Mouse (Mus musculus) stomach, embryonic 14.5 days (tissue): Measurements from ENCODE around the gene Angel1. TPM values are rescaled to one million over a fixed set of nuclear protein-coding genes. Genes with fewer than 3 reads are reported as not detected.

Source experiments
- ATAC-seq: fragments of 200-750 bp; cut with Nextera tagmentation; 2 replicates; pipeline ENCODE4 v1.8.0; 2017; ENCODE audit warnings: low read depth, moderate TSS enrichment; ENCODE audit not compliant: insufficient number of reproducible peaks, insufficient read depth, low FRiP score
- H3K27ac ChIP-seq: fragments of 300-500 bp; sonication (generic); 2 replicates; pipeline ENCODE4 v1.5.1; 2014; ENCODE audit warnings: mild to moderate bottlenecking, low read length, moderate library complexity, mixed read lengths
- H3K27me3 ChIP-seq: fragments of 300-500 bp; sonication (generic); 2 replicates; pipeline ENCODE4 v1.6.1; 2014; ENCODE audit warnings: low read length, control low read depth, mixed read lengths; ENCODE audit not compliant: control insufficient read depth, insufficient read depth
- H3K36me3 ChIP-seq: fragments of 300-500 bp; sonication (generic); 2 replicates; pipeline ENCODE4 v1.6.1; 2014; ENCODE audit warnings: mild to moderate bottlenecking, control low read depth, low read length, moderate library complexity, mixed read lengths; ENCODE audit not compliant: control insufficient read depth, insufficient read depth
- H3K4me1 ChIP-seq: fragments of 300-500 bp; sonication (generic); 2 replicates; pipeline ENCODE4 v1.6.1; 2014; ENCODE audit warnings: low read length, control low read depth, mixed read lengths; ENCODE audit not compliant: control insufficient read depth, insufficient read depth
- H3K4me2 ChIP-seq: fragments of 300-500 bp; sonication (generic); replicated peaks from 2 replicates; pipeline ENCODE4 v1.6.1; 2014; ENCODE audit warnings: low read depth, low read length, control low read depth
- H3K4me3 ChIP-seq: fragments of 300-500 bp; sonication (generic); 2 replicates; pipeline ENCODE4 v1.5.1; 2014; ENCODE audit warnings: low read depth, low read length, control low read depth
- H3K9ac ChIP-seq: fragments of 300-500 bp; sonication (generic); replicated peaks from 2 replicates; pipeline ENCODE4 v1.6.1; 2014; ENCODE audit warnings: low read depth, mild to moderate bottlenecking, control low read depth, low read length, moderate library complexity, mixed read lengths
- H3K9me3 ChIP-seq: fragments of 300-500 bp; sonication (generic); 2 replicates; pipeline ENCODE4 v1.6.1; 2016; ENCODE audit warnings: low read depth, low read length, control low read depth; ENCODE audit not compliant: control insufficient read depth
- WGBS: fragments of 180-500 bp; shearing (Covaris S2); extraction: QIAGEN DNeasy Blood & Tissue Kit; methylation state at CpG from one replicate; pipeline ENCODE4 v1.1.7; 2014; 5-methylcytosine and 5-hydroxymethylcytosine counted together
- polyA plus RNA-seq: library from polyadenylated mRNA; unstranded; fragments of >200 nt; fragmentation: Nextera tagmentation; extraction: Ambion mirVana; gene quantifications from 2 replicates; pipeline ENCODE4 v1.2.1, GENCODE M21; 2014

Gene Angel1
- polyA plus RNA-seq, 1 experiment from 2014 or later: 8.7 TPM

DNA sequence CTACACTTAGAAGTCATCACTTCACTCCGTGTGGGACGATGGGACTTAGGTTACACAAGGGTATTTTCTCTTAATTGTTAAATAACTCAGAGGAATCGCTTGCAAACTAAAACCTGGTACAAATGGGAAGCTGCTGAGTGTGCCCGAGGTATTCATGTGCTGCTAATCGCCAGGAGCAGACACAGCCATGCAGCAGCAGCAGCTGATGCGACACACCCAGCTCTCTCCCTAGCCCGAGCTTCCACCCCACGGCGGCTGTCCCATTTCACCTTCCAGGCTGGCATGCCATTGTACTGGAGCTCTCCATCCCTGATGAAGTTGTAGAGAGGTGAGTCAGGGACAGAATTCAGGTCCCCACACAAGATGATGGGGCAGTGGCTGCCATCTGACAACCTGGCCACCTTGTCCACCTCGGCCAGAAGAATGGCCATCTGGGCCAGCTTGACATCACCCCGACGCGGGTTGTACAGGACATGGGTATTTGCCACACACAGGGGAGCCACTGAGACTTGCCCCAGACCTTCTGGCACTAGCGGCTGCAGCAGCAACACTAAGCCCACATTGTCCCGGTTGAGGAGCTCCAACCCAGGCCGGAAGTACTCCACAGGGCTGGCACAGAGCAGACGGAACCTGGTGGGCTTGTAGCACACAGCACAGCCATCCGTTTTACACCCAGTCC, 6.2 kb downstream of the Angel1 start:
- no peak overlapping the region for H3K27ac ChIP-seq
- peaks cover 2% of the 10 kb centered on the region; the same call in 1 of the 2 replicates for H3K4me1 ChIP-seq
- no peak overlapping the region for H3K9ac ChIP-seq
- no peak overlapping the region for H3K4me2 ChIP-seq
- no peak for ATAC-seq
- 83% methylated on average over 18 of the region's 18 CpGs for WGBS
- H3K36me3 ChIP-seq: no peaks in the 10 kb centered on the region; the same call in 1 of the 2 replicates
- H3K9me3 ChIP-seq: no peaks in the 10 kb centered on the region
- no peak overlapping the region for H3K4me3 ChIP-seq
- H3K27me3 ChIP-seq: no peaks in the 10 kb centered on the region

DNA sequence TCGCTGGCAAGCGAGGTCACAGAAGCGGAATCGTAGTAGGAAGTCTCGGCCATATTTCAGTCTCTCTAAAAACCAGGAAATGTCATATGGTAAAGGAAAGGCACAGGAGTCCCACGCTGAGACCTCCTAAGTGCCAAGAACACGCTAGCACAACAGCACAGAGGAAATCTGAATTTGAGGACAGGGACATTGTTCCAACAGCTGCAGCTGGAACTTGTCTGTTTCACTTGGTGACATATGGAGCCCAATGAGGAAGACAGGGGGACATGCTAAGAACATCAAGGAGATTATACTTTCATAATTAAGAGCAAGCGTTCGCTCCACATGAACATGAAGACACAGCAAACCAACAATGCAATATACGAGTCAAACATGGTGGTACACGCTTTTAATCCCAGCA, 9.3 kb downstream of the Angel1 start:
- H3K27me3 ChIP-seq: no peaks in the 10 kb centered on the region
- WGBS: 88% methylated on average over 11 of the region's 11 CpGs
- H3K4me3 ChIP-seq: no peak overlapping the region
- H3K4me2 ChIP-seq: no peak overlapping the region
- no peaks in the 10 kb centered on the region for H3K36me3 ChIP-seq
- no peak overlapping the region for H3K9ac ChIP-seq
- no peaks in the 10 kb centered on the region for H3K9me3 ChIP-seq
- H3K4me1 ChIP-seq: no peaks in the 10 kb centered on the region
- H3K27ac ChIP-seq: no peak overlapping the region
- ATAC-seq: no peak

DNA sequence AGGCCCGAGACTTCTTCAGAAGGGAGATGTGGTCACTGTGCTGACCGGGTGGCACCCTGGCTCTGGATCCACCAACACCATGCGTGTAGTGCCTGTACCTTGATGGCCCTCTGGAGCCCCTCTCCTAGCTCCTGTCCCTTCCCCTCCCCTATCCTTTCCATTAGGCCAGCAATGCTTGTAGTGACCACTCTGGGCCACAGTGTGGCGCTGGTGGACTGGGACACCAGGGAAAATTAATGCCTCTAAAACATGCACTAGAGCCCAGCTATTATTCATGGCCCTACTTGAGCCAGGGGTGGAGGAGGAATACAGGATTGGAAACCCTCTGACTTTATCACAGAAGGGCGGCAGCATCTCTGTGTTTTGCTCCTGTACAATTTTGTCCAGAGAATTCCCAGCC, 10.9 kb downstream of the Angel1 start:
- Histone ChIP-seq H3K9ac (no peak overlapping the region), H3K36me3 (no peaks in the 10 kb centered on the region), H3K4me3 (no peak overlapping the region), H3K9me3 (no peaks in the 10 kb centered on the region), H3K4me2 (no peak overlapping the region), H3K27me3 (no peaks in the 10 kb centered on the region), H3K27ac (no peak overlapping the region), H3K4me1 (no peaks in the 10 kb centered on the region)
- WGBS: 52% methylated on average over 5 of the region's 5 CpGs
- ATAC-seq: no peak

DNA sequence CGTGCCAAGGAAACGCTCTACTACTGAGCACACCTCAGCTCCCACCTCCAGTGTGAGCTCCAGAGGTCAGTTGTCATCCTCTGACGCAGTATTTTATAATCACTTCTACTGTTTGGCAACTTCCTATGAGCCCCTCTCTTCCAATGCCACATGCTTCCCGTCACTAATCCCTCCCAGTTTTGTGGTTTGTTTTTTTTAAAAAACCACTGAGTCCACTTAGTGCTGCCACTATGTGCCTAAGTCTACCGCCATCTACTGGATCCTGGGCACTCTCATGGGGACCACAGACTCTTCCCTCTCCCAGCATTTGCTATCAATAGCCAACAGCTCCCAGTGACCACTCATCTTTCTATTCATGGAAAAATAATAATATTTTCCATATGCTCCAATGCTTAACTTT, 12.2 kb downstream of the Angel1 start:
- no peaks in the 10 kb centered on the region for H3K9me3 ChIP-seq
- H3K9ac ChIP-seq: no peak overlapping the region
- no peak for ATAC-seq
- no peaks in the 10 kb centered on the region for H3K36me3 ChIP-seq
- H3K4me2 ChIP-seq: no peak overlapping the region
- no peak overlapping the region for H3K27ac ChIP-seq
- H3K4me3 ChIP-seq: no peak overlapping the region
- no peaks in the 10 kb centered on the region for H3K4me1 ChIP-seq
- no peaks in the 10 kb centered on the region for H3K27me3 ChIP-seq
- 60% methylated on average over 5 of the region's 5 CpGs for WGBS

DNA sequence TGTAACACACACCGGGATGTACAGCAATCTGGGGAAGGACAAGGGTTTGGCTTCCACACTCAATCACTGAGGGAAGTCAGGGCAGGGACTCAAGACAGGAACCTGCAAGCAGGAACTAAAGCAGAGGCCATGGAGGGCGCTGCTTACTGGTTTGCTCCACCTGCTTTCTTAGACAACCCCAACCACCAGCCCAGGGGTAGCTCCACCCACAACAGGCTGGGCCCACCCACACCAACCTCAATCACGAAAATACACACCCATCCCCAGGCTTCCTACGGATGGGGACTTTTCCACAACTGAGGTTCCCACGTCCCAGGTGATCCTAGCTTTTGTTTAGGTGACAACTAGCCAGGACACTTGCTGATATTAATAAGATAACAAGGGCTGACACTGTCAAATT, 20.4 kb downstream of the Angel1 start:
- H3K9ac ChIP-seq: no peak overlapping the region
- H3K4me2 ChIP-seq: no peak overlapping the region
- no peaks in the 10 kb centered on the region for H3K27me3 ChIP-seq
- 81% methylated on average over 5 of the region's 5 CpGs for WGBS
- no peaks in the 10 kb centered on the region for H3K9me3 ChIP-seq
- H3K4me1 ChIP-seq: no peaks in the 10 kb centered on the region
- H3K27ac ChIP-seq: no peak overlapping the region
- H3K36me3 ChIP-seq: no peaks in the 10 kb centered on the region
- ATAC-seq: no peak
- no peak overlapping the region for H3K4me3 ChIP-seq

DNA sequence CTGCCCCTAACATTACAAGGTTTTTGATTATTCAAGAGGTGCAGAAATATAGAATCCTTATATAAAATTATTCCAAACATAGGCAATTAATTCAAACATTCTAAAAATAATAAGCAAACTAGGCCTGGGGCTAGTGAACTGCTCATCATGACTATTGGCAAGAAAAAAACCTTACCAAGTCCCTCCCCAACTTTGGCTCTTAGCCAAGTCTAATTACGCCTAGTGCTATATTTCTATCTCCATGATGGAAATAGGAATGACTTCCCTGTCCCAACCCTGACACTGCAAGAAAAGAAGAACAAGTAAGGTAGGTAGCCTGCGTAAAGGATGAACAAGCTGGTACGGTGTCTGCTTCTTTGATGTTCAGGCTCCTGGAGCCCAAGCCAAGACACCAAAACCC, 23.6 kb downstream of the Angel1 start:
- WGBS: 96% methylated on average over 3 of the region's 3 CpGs
- Histone ChIP-seq H3K27ac (no peak overlapping the region), H3K4me2 (no peak overlapping the region), H3K4me1 (peaks cover 8% of the 10 kb centered on the region; the same call in 1 of the 2 replicates), H3K36me3 (no peaks in the 10 kb centered on the region), H3K27me3 (no peaks in the 10 kb centered on the region), H3K4me3 (no peak overlapping the region), H3K9ac (no peak overlapping the region), H3K9me3 (no peaks in the 10 kb centered on the region)
- no peak for ATAC-seq

DNA sequence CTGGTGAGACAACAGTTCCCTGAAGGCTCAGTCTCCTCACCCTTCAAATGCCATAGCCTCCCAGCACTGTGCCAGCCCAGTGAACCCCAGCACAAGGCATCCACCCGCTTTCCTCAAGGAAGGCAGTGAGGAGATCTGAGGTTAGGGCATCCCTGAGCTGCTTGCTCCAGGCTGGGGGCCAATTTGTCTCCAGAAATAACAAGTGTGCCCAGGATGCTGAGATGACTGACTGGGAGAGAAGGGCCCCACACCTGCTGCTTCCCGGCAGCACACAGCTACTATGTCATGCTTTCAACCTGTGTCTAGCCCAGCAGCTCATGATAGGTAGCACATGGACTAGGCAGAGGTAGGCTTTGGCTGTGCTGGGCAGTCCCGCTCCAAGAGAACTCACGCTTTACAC, 24.8 kb downstream of the Angel1 start:
- peaks cover 8% of the 10 kb centered on the region; the same call in 1 of the 2 replicates for H3K4me1 ChIP-seq
- no peak for ATAC-seq
- no peak overlapping the region for H3K9ac ChIP-seq
- H3K27ac ChIP-seq: no peak overlapping the region
- no peaks in the 10 kb centered on the region for H3K27me3 ChIP-seq
- no peak overlapping the region for H3K4me2 ChIP-seq
- 85% methylated on average over 4 of the region's 4 CpGs for WGBS
- H3K9me3 ChIP-seq: no peaks in the 10 kb centered on the region
- H3K4me3 ChIP-seq: no peak overlapping the region
- no peaks in the 10 kb centered on the region for H3K36me3 ChIP-seq

DNA sequence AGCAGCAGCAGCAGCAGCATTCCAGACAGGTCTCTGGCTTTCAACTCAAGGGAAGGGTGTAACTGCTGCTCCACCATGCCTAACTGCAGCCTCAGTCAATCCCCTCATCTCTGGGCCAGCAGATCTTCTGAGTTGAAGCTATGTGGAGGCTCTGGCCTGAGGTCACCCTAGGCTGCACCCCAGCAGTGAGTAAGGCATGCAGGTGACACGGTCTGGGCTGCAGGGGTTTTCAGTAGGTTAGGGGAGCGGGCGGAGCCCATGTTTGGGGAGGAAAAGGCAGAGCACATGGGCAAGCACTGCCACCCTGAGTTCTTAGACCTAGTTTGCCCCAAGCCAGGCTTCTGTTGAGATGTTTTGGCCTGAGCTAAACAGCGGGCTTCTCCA, 25.3 kb downstream of the Angel1 start:
- Histone ChIP-seq H3K27me3 (no peaks in the 10 kb centered on the region), H3K36me3 (no peaks in the 10 kb centered on the region), H3K27ac (no peak overlapping the region), H3K4me3 (no peak overlapping the region), H3K4me2 (no peak overlapping the region), H3K4me1 (peaks cover 8% of the 10 kb centered on the region; the same call in 1 of the 2 replicates), H3K9me3 (no peaks in the 10 kb centered on the region), H3K9ac (no peak overlapping the region)
- 75% methylated on average over 4 of the region's 4 CpGs for WGBS
- ATAC-seq: no peak
